Mouse (Mus musculus) myocyte (in vitro differentiated cells): ENCODE data around the gene Gm20388. TPM values are rescaled to one million over a fixed set of nuclear protein-coding genes. Genes with fewer than 3 reads are reported as not detected.

ENCODE experiments used
- H3K27me3 ChIP-seq: one replicate; pipeline ENCODE4 v1.6.1; 2011; ENCODE audit not compliant: control insufficient read depth, insufficient read depth, insufficient read length
- H3K36me3 ChIP-seq: one replicate; pipeline ENCODE4 v1.6.1; 2011; ENCODE audit not compliant: control insufficient read depth, insufficient read depth
- H3K4me2 ChIP-seq: one replicate; pipeline ENCODE4 v1.6.1; 2011; ENCODE audit warnings: low read depth, control low read depth
- H3K4me3 ChIP-seq: one replicate; pipeline ENCODE4 v1.5.1; 2011; ENCODE audit warnings: mild to moderate bottlenecking, control low read depth, moderate library complexity
- H3K79me2 ChIP-seq: one replicate; pipeline ENCODE4 v1.6.1; 2011; ENCODE audit not compliant: control insufficient read depth, insufficient read depth
- H3ac ChIP-seq: one replicate; pipeline ENCODE4 v1.6.1; 2011; ENCODE audit not compliant: control insufficient read depth, insufficient read length
- CEBPB ChIP-seq: IDR thresholded peaks from 2 replicates; pipeline ENCODE4 v1.6.1; 2011; ENCODE audit warnings: mild to moderate bottlenecking, moderate library complexity; ENCODE audit not compliant: poor library complexity, insufficient read depth, severe bottlenecking
- E2F4 ChIP-seq: IDR thresholded peaks from one replicate; pipeline ENCODE4 v1.6.1; 2011; ENCODE audit warnings: mild to moderate bottlenecking, control low read depth, moderate library complexity; ENCODE audit not compliant: insufficient read depth
- MAX ChIP-seq: IDR thresholded peaks from one replicate; pipeline ENCODE4 v1.6.1; 2011; ENCODE audit warnings: low read depth, mild to moderate bottlenecking, control low read depth
- MYOD1 ChIP-seq, 3 experiments: IDR thresholded peaks; one replicate each; pipeline ENCODE4 v1.6.1; 2011; ENCODE audit warnings: control low read depth in 2 of 3, low read depth in 2 of 3, mild to moderate bottlenecking in 2 of 3, moderate library complexity in 1 of 3; ENCODE audit not compliant: insufficient read length in 2 of 3, control insufficient read depth in 1 of 3
- MYOG ChIP-seq, 3 experiments: IDR thresholded peaks; one replicate each; pipeline ENCODE4 v1.6.1; 2011; ENCODE audit warnings: control low read depth in 2 of 3, low read depth in 2 of 3, mild to moderate bottlenecking in 2 of 3; ENCODE audit not compliant: insufficient read length in 2 of 3, control insufficient read depth in 1 of 3, insufficient read depth in 1 of 3
- POLR2A ChIP-seq: IDR thresholded peaks from one replicate; pipeline ENCODE4 v1.6.1; 2011; ENCODE audit warnings: low read depth, mild to moderate bottlenecking, control low read depth, moderate library complexity; ENCODE audit not compliant: insufficient read length
- POLR2AphosphoS2 ChIP-seq: IDR thresholded peaks from one replicate; pipeline ENCODE4 v1.6.1; 2011; ENCODE audit warnings: low read depth, control low read depth; ENCODE audit not compliant: insufficient read length
- REST ChIP-seq: IDR thresholded peaks from one replicate; pipeline ENCODE4 v1.6.1; 2011; ENCODE audit warnings: mild to moderate bottlenecking, control low read depth, moderate library complexity; ENCODE audit not compliant: insufficient read depth, insufficient read length
- SRF ChIP-seq: IDR thresholded peaks from one replicate; pipeline ENCODE4 v1.6.1; 2011; ENCODE audit warnings: low read depth; ENCODE audit not compliant: control insufficient read depth, insufficient read length
- TCF12 ChIP-seq: IDR thresholded peaks from one replicate; pipeline ENCODE4 v1.6.1; 2011; ENCODE audit warnings: mild to moderate bottlenecking, control low read depth; ENCODE audit not compliant: poor library complexity, insufficient read depth, severe bottlenecking
- TCF3 ChIP-seq: IDR thresholded peaks from one replicate; pipeline ENCODE4 v1.6.1; 2011; ENCODE audit warnings: low read depth, control low read depth; ENCODE audit not compliant: insufficient read length
- USF1 ChIP-seq: IDR thresholded peaks from one replicate; pipeline ENCODE4 v1.6.1; 2011; ENCODE audit warnings: low read depth, mild to moderate bottlenecking, control low read depth, moderate library complexity
- polyA plus RNA-seq: library from polyadenylated mRNA; unstranded; fragments of >200 nt; fragmentation: generic; extraction: Trizol; gene quantifications from one replicate; pipeline ENCODE4 v1.2.1, GENCODE M21; 2012; ENCODE audit warnings: missing spikeins

The Gm20388 gene
- polyA plus RNA-seq, 1 experiment: 15.3 TPM

DNA sequence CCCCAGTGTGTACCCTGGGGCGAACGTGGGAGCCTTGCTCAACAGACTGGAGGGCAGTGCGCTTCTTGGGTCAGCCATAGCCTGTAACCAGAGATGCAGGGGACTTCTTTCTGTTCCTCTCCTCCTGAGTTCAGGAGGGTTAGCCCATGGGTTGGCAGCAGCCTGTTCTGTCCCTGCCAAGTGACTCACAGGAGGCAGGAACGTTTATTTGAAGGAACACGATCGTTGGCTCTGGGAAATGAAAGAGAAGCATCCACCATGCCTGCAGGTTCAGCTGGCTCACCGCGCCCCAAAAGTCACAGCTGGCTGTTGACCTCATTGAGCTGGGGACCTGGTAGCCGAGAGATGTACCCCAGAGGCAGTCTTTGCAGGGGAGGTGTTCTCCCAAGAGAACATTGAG lies 397.9 kb downstream of the Gm20388 start:
- Histone ChIP-seq H3K4me3 (no peak overlapping the region), H3K4me2 (peak overlapping the region; percentile 30), H3K79me2 (peaks cover 6% of the 10 kb centered on the region), H3ac (no peak overlapping the region), H3K27me3 (no peaks in the 10 kb centered on the region), H3K36me3 (no peaks in the 10 kb centered on the region)
- TF ChIP-seq TCF3 (no peak), POLR2AphosphoS2 (no peak), USF1 (no peak), MAX (no peak), MYOD1 (IDR thresholded peaks at IDR 0.05; ENCODE audit: control insufficient read depth in 1 of 3, insufficient read length in 2 of 3, low read depth in 2 of 3) (peak in 1 of 3 experiments; percentile 59), TCF12 (no peak), CEBPB (no peak), SRF (no peak), REST (no peak), MYOG (IDR thresholded peaks at IDR 0.05; ENCODE audit: control insufficient read depth in 1 of 3, insufficient read depth in 1 of 3, insufficient read length in 2 of 3, low read depth in 2 of 3) (peak in 1 of 3 experiments; percentile 22), E2F4 (no peak)

DNA sequence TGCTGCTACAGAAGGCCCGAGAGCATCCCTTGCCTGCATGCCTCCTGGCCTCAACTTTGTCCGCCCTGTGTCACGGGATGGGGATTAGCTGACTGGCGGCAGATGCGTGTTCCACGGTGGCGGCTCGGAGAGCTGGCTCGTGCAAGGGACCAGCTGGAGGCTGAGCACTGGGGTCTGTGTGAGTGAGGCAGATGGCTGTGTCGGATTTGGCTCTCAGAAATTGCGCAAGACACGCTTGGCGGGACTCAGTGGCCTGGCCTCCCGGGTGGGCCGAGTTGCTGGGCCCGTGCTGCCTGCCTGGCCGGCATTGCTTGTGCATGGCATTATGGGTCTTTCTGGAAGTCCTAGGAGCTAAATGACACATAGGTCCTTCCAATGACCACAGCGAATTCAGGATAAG lies 398.7 kb downstream of the Gm20388 start:
- Histone ChIP-seq H3K4me2 (no peak overlapping the region), H3K4me3 (no peak overlapping the region), H3ac (no peak overlapping the region), H3K27me3 (no peaks in the 10 kb centered on the region), H3K79me2 (peaks cover 6% of the 10 kb centered on the region), H3K36me3 (no peaks in the 10 kb centered on the region)
- no peak for TF ChIP-seq MYOG (IDR thresholded peaks at IDR 0.05; ENCODE audit: control insufficient read depth in 1 of 3, insufficient read depth in 1 of 3, insufficient read length in 2 of 3, low read depth in 2 of 3)
- TF ChIP-seq TCF3: no peak
- no peak for TF ChIP-seq POLR2A
- no peak for TF ChIP-seq E2F4
- TF ChIP-seq CEBPB: no peak
- TF ChIP-seq SRF: no peak
- no peak for TF ChIP-seq MAX
- TF ChIP-seq POLR2AphosphoS2: no peak
- TF ChIP-seq MYOD1 (IDR thresholded peaks at IDR 0.05; ENCODE audit: control insufficient read depth in 1 of 3, insufficient read length in 2 of 3, low read depth in 2 of 3): no peak
- TF ChIP-seq REST: no peak

DNA sequence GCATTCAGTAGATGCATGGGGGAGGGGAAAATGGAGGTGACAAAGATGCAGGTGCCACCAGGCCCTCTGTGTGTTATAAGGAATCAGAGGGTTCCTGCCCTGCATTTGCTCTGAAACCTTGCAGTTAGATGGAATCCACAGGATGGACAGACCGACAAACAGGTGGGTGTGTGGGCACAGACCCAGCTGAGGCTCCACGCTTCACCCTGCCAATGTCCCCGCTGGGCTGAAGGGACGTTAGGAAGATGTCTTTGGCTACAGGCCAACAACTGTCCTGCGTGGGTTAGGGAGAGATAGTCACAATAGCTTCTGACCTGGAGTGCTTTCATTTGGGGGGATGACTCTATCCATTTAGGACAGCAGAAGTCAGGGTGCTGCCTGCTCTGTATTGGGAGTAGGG lies 399.4 kb downstream of the Gm20388 start:
- no peak overlapping the region for H3K4me3 ChIP-seq
- H3K27me3 ChIP-seq: no peaks in the 10 kb centered on the region
- H3K36me3 ChIP-seq: no peaks in the 10 kb centered on the region
- TF ChIP-seq MAX: no peak
- TF ChIP-seq POLR2AphosphoS2: no peak
- TF ChIP-seq TCF12: no peak
- TF ChIP-seq TCF3: no peak
- no peak for TF ChIP-seq MYOG (IDR thresholded peaks at IDR 0.05; ENCODE audit: control insufficient read depth in 1 of 3, insufficient read depth in 1 of 3, insufficient read length in 2 of 3, low read depth in 2 of 3)
- H3K4me2 ChIP-seq: no peak overlapping the region
- no peak overlapping the region for H3ac ChIP-seq
- peaks cover 8% of the 10 kb centered on the region for H3K79me2 ChIP-seq

DNA sequence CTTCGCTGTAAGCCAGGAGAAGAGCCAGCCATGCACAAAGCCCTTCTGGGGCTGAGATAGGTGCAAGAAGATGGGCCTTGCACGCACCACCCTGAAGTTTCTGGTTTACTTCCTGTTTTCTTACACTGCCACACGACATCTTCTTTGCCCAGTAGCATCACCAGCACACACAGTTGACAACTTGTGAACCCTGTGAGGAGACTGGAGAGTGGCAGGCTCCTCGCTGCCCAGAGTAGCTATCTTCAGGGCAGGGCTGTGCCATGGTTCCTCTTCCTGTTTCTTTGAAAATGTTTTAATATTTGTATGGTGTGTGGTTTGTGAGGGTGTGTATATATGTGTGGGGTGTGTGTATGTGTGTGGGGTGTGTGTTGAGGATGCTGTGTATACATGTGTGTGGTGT lies 401.8 kb downstream of the Gm20388 start:
- H3ac ChIP-seq: no peak overlapping the region
- H3K36me3 ChIP-seq: no peaks in the 10 kb centered on the region
- H3K4me3 ChIP-seq: no peak overlapping the region
- no peak overlapping the region for H3K4me2 ChIP-seq
- H3K27me3 ChIP-seq: no peaks in the 10 kb centered on the region
- TF ChIP-seq TCF12 (no peak), MAX (no peak), E2F4 (no peak), USF1 (no peak), POLR2A (no peak), TCF3 (no peak), REST (no peak), CEBPB (no peak), POLR2AphosphoS2 (no peak), SRF (no peak), MYOG (IDR thresholded peaks at IDR 0.05; ENCODE audit: control insufficient read depth in 1 of 3, insufficient read depth in 1 of 3, insufficient read length in 2 of 3, low read depth in 2 of 3) (no peak)
- H3K79me2 ChIP-seq: peaks cover 12% of the 10 kb centered on the region

DNA sequence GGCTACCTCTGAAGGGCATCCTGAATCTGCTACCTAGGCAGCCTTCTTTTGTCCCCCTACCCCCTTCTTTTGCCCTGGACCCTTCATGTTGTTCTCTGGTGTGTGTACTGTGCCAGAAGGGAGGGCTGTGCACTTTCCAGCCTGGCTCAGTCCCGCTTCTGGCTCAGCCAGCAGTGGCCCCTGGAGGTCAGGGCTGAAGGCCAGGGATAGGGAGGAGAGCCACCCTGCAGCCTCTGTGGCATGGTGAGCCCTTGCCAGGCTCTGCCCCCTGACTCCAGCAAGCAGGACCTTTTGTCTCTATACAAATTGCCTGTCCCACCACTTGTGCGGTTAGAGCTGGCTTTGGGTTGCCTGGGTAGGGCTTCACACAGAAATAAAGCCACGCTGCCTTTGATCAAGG lies 403.0 kb downstream of the Gm20388 start:
- Histone ChIP-seq H3ac (no peak overlapping the region), H3K4me3 (no peak overlapping the region), H3K4me2 (no peak overlapping the region), H3K36me3 (no peaks in the 10 kb centered on the region), H3K27me3 (no peaks in the 10 kb centered on the region), H3K79me2 (peaks cover 12% of the 10 kb centered on the region)
- TF ChIP-seq MAX: no peak
- TF ChIP-seq TCF12: no peak
- no peak for TF ChIP-seq POLR2A
- TF ChIP-seq USF1: no peak
- TF ChIP-seq SRF: no peak
- TF ChIP-seq REST: no peak
